Mouse (Mus musculus) liver, embryonic 15.5 days (tissue): ENCODE results near the gene Fndc5. TPM values are rescaled to one million over a fixed set of nuclear protein-coding genes. Genes with fewer than 3 reads are reported as not detected.

Experiments used
- ATAC-seq: fragments of 200-750 bp; cut with Nextera tagmentation; 2 replicates; pipeline ENCODE4 v1.8.0; 2017; ENCODE audit warnings: moderate number of reproducible peaks, mild to moderate bottlenecking, moderate library complexity; ENCODE audit not compliant: insufficient read depth
- H3K27ac ChIP-seq: fragments of 300-500 bp; sonication (generic); replicated peaks from 2 replicates; pipeline ENCODE4 v1.5.1; 2015; ENCODE audit warnings: mild to moderate bottlenecking, inconsistent platforms
- H3K27me3 ChIP-seq: fragments of 300-500 bp; sonication (generic); 2 replicates; pipeline ENCODE4 v1.6.1; 2015; ENCODE audit warnings: mild to moderate bottlenecking, inconsistent platforms
- H3K36me3 ChIP-seq: fragments of 300-500 bp; sonication (generic); replicated peaks from 2 replicates; pipeline ENCODE4 v1.6.1; 2015; ENCODE audit warnings: moderate library complexity, mild to moderate bottlenecking, inconsistent platforms
- H3K4me1 ChIP-seq: fragments of 300-500 bp; sonication (generic); replicated peaks from 2 replicates; pipeline ENCODE4 v1.6.1; 2015; ENCODE audit warnings: inconsistent platforms
- H3K4me2 ChIP-seq: fragments of 300-500 bp; sonication (generic); 2 replicates; pipeline ENCODE4 v1.6.1; 2015; ENCODE audit warnings: moderate library complexity, mild to moderate bottlenecking, inconsistent platforms
- H3K4me3 ChIP-seq: fragments of 300-500 bp; sonication (generic); replicated peaks from 2 replicates; pipeline ENCODE4 v1.5.1; 2015; ENCODE audit warnings: mild to moderate bottlenecking, inconsistent platforms
- H3K9ac ChIP-seq: fragments of 300-500 bp; sonication (generic); 2 replicates; pipeline ENCODE4 v1.6.1; 2015; ENCODE audit warnings: moderate library complexity, mild to moderate bottlenecking, inconsistent platforms
- H3K9me3 ChIP-seq: fragments of 300-500 bp; sonication (generic); replicated peaks from 2 replicates; pipeline ENCODE4 v1.6.1; 2016; ENCODE audit warnings: inconsistent platforms
- WGBS: fragments of 180-500 bp; shearing (Covaris S2); methylation state at CpG from one replicate; pipeline ENCODE4 v1.1.7; 2015; ENCODE audit warnings: mixed read lengths; ENCODE audit not compliant: insufficient replicate concordance; 5-methylcytosine and 5-hydroxymethylcytosine counted together
- polyA plus RNA-seq: library from polyadenylated mRNA; unstranded; fragments of >200 nt; fragmentation: Nextera tagmentation; extraction: Ambion mirVana; gene quantifications from 2 replicates; pipeline ENCODE4 v1.2.1, GENCODE M21; 2015

The Fndc5 gene
- polyA plus RNA-seq, 1 experiment from 2014 or later: 1.0 TPM

- H3K27ac ChIP-seq: no peak overlapping the region
- no peak overlapping the region for H3K4me3 ChIP-seq
- H3K9ac ChIP-seq: no peak overlapping the region
- peaks cover 95% of the 10 kb centered on the region for H3K27me3 ChIP-seq
- 12% methylated on average over 19 of the region's 19 CpGs for WGBS
- H3K9me3 ChIP-seq: no peaks in the 10 kb centered on the region
- no peaks in the 10 kb centered on the region for H3K36me3 ChIP-seq
- peak overlapping the region; percentile 41 for H3K4me2 ChIP-seq
- H3K4me1 ChIP-seq: peaks cover 31% of the 10 kb centered on the region
- ATAC-seq: no peak
Measured at GRCm38 (mm10) chr4:129125736-129126451, 10.9 kb upstream of the Fndc5 start.

DNA sequence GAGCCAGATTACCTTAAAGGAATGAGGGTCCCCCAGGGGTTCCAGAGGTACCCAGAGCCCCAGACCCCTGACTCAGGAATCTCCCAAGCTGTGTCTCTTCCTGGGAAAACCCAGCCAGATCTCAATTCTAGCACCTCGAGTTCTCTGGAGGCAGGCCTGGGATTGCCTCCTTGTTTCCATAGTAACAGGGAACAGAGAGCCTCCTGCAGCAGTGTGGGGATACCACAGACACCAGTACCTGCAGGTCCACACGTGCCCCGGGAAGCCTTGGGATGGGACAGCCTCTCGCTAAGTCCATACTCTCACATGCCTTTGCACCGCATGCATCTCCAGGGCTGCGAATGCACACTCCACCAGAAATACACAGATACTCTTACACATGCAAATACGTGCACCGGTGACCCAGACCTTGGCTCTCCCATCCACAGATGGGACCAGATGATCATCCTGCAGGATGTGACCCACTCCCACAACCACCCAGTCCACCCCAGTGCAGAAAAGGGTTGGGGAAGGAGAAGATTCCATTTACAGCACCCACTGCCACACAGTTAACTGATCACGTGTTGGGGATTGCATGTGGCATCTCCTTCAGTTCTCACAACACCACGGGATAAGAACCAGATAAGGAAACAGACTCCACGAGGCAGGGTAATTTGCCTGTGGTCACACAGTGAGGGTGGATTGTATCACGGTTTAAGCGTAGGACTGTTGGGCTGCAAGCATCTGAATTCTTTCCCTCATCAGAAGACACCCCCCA, 8.0 kb upstream of the Fndc5 start:
- H3K27ac ChIP-seq: no peak overlapping the region
- no peak overlapping the region for H3K9ac ChIP-seq
- no peak for ATAC-seq
- peaks cover 28% of the 10 kb centered on the region for H3K4me1 ChIP-seq
- 45% methylated on average over 13 of the region's 13 CpGs for WGBS
- no peaks in the 10 kb centered on the region for H3K9me3 ChIP-seq
- no peak overlapping the region for H3K4me2 ChIP-seq
- peaks cover 95% of the 10 kb centered on the region for H3K27me3 ChIP-seq
- no peaks in the 10 kb centered on the region for H3K36me3 ChIP-seq
- H3K4me3 ChIP-seq: no peak overlapping the region

DNA sequence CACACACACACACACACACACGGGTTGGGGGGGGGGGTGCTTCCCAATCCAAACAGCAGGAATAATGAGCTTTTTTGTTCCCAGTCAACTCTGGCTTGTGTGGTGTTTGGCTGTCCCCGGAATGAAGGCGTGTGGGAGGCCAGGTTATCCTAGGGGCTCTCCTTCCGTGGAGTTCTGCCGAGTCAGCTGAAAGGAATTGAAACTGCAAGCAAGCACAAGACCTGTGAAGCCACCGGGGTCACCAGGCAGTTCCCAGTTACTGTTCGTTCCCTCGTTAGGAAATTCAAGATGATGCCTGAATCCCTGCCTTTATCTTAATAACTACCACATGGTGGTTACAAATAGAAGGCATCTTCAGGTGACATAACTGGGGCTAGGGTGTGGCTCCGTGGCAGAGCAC, 7.4 kb upstream of the Fndc5 start:
- ATAC-seq: no peak
- Histone ChIP-seq H3K27ac (no peak overlapping the region), H3K9me3 (no peaks in the 10 kb centered on the region), H3K4me3 (no peak overlapping the region), H3K27me3 (peaks cover 95% of the 10 kb centered on the region), H3K9ac (no peak overlapping the region), H3K36me3 (no peaks in the 10 kb centered on the region), H3K4me2 (no peak overlapping the region), H3K4me1 (peaks cover 28% of the 10 kb centered on the region)
- WGBS: 47% methylated on average over 9 of the region's 9 CpGs

DNA sequence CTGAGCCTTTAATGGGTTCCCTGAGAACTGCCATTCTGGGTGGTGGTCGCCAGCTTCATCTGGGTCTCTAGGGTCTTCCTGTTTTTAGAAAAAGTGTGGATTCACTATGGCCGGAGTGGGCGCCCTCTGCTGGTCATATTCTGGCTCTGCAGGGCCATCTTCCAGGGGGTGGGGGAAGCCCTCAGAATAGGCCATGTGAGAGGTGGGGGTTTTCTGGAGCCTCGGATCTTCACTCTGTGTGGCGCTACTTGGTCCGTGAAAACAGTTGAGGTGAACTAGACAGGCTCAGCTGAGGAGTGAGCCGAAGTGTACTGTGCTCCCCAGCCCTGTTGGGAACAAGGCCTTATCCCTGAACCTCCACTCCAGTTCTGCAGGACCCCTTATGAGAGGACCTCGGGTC, 6.7 kb upstream of the Fndc5 start:
- H3K4me1 ChIP-seq: peaks cover 27% of the 10 kb centered on the region
- no peak overlapping the region for H3K9ac ChIP-seq
- 0 out of 2 replicates have a peak overlapping the region, but pooled peaks have one; percentile 2 for H3K4me2 ChIP-seq
- no peak overlapping the region for H3K27ac ChIP-seq
- no peaks in the 10 kb centered on the region for H3K9me3 ChIP-seq
- no peaks in the 10 kb centered on the region for H3K36me3 ChIP-seq
- ATAC-seq: no peak
- WGBS: 3% methylated on average over 8 of the region's 8 CpGs
- peaks cover 95% of the 10 kb centered on the region for H3K27me3 ChIP-seq
- 0 out of 2 replicates have a peak overlapping the region, but pooled peaks have one; percentile 6 for H3K4me3 ChIP-seq

DNA sequence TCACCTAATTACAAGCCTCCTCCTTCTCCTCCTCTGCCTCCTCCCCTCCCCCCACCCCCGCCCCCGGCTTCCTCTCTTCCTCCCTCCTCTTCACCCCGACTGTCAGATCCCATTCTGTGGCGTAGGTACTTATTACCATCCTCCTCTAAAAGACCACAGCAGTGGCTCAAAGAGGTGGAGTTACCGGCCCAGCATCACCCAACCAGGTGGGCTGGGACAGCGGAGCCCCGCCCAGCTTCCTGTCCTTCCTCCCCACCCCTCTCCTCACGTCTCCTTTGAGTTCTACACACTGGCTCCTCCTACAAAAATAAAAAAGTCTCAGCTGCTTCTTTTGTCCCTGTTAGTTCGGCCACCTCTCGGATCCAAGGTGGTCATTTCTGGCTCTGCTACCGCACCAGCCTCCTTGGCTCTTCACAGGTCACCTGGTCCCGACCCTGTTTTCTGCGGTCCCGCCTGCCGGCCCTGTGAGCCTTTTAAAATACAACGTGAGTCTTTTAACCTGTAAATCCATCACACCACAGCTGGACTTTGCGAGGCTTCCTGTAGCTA, 6.0 kb upstream of the Fndc5 start:
- Histone ChIP-seq H3K36me3 (no peaks in the 10 kb centered on the region), H3K4me2 (peak overlapping the region; percentile 45), H3K27me3 (peaks cover 95% of the 10 kb centered on the region), H3K9me3 (no peaks in the 10 kb centered on the region), H3K4me1 (peaks cover 22% of the 10 kb centered on the region), H3K9ac (no peak overlapping the region), H3K4me3 (peak overlapping the region; percentile 6), H3K27ac (no peak overlapping the region)
- 5% methylated on average over 17 of the region's 17 CpGs for WGBS
- ATAC-seq: no peak

DNA sequence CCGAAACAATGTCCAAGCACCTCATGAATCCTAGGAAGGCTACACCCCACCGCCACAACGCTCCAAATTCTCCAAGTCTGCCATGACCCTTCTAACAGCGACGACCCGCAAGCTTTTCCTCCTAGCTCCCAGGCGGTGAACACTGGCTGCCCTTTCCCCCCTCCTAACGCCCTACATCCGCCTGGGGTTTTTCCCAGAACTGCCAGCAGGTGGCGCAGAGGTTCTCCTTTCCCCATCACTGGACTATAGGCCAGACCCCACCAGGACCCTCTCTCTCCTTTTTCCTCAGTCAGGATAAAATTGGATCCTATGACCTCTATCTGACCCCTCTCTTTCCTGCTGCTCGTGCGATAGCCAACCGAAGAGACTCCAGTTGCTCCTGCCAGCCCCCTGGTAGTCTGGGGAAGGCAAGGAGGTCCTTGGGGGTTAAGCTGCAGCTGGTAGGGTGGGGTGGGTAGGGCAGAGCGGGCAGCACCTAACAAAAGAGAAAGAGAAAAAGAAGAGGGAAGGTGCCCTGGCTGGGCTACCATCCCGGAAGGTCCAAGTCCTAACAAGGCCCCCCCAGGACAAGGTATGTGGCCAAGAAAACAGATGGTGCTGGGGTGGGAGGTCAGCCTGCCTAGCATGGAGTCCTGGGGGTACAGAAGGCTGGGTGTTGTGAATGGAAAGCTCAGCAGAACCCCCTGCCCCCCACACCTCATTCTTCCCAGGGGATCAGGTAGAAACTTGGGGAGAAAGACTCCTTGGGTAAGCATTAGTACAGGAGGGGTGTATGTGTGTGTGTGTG, 1.8 kb upstream of the Fndc5 start:
- Histone ChIP-seq H3K36me3 (no peaks in the 10 kb centered on the region), H3K4me1 (peaks cover 50% of the 10 kb centered on the region), H3K4me2 (peak overlapping the region; percentile 21; the same call in 1 of the 2 replicates), H3K9me3 (no peaks in the 10 kb centered on the region), H3K9ac (no peak overlapping the region), H3K4me3 (no peak overlapping the region), H3K27ac (no peak overlapping the region), H3K27me3 (peaks cover 91% of the 10 kb centered on the region)
- 6% methylated on average over 15 of the region's 15 CpGs for WGBS
- no peak for ATAC-seq

DNA sequence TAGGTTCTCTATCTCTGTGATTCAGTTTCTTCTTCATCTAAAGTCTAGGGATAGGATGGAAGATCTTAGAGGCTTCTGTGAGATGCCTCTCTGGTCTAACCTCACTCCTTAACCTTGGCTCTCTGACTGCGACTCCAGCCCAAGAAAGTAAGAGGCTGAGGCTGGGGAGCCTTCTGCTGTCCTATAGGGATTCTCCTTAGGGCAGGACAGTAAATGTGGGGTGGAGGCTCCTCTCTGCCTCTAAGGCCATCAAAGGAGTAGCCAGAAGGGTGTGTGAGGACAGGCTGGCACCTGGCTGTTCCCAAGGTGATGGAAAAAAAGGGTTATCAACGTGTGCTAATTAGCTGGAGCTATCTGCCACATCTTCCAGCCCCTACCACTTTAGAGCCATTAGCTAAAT, 1.2 kb upstream of the Fndc5 start:
- ATAC-seq: no peak
- Histone ChIP-seq H3K36me3 (no peaks in the 10 kb centered on the region), H3K27me3 (peaks cover 86% of the 10 kb centered on the region), H3K9ac (no peak overlapping the region), H3K9me3 (no peaks in the 10 kb centered on the region), H3K4me1 (peaks cover 50% of the 10 kb centered on the region), H3K27ac (no peak overlapping the region), H3K4me3 (no peak overlapping the region), H3K4me2 (no peak overlapping the region)
- WGBS: 39% methylated on average over 2 of the region's 2 CpGs

DNA sequence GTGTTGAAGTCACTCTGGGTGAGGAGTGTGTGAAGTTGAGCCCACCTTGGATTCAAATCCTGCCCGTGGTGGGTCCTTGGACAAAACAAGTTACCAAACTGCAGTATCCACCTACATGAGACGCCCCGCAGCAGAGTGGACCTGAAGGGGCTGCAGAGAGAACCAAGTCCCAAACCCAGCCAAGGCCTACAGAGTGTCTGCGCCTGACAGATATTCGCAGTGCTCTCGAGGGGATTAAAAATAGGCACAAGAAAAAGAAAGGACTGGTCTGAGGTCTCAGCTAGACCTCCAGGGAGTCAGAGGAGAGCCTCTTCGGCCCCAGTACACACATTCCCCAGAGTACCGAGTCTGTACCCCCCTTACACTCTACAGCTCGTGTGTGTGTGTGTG, 615 bp upstream of the Fndc5 start:
- no peak overlapping the region for H3K27ac ChIP-seq
- WGBS: 32% methylated on average over 9 of the region's 9 CpGs
- peaks cover 51% of the 10 kb centered on the region for H3K4me1 ChIP-seq
- ATAC-seq: no peak
- peak overlapping the region; percentile 52 for H3K4me3 ChIP-seq
- H3K36me3 ChIP-seq: no peaks in the 10 kb centered on the region
- H3K27me3 ChIP-seq: peaks cover 81% of the 10 kb centered on the region
- no peaks in the 10 kb centered on the region for H3K9me3 ChIP-seq
- peak overlapping the region; percentile 27; the same call in 1 of the 2 replicates for H3K9ac ChIP-seq
- H3K4me2 ChIP-seq: peak overlapping the region; percentile 75

DNA sequence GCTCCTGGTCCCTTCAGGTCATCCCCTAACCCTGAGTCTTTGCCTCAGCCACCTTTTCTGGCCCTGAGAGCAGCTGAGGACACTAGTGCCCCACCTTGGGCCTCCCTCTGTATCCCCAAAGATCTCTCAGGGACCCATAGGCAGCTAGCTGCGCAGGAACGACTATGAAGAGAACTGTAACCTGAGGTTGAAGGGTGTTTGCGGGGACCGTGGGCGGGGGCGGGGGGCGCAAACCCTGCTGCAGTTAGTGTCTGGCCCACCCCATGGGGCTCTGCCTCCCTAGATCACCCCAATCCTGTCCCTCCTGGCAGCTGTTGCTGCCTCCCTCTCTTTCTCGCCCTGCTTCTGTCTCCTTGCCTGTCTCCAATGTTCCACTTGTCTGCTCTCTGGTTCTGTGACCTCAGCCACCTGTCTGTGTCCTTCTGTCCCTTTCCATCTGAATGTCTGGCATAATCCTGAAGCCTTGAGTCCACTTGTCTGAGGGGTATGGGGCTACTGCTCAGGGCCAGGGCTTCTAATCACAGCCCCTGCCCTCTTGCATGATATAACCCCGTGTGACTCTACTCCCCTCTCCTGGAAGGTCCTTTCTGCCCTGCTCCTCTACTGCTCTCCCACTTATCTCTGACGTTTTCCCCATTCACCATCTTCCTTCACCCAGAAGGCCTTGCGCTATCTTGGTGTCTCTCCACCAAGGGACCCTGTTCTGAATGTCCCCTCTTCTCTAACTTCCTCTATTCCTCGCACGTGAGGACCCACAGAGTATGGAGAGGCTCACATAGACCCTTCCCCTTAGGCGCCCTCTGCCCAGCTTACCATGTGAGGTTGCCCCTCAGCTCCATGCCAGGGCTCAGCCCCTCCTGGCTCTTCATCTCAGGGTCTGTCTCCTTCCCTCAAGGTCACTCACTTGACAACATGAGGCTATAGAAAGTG, 858 bp downstream of the Fndc5 start:
- 37% methylated on average over 14 of the region's 14 CpGs for WGBS
- H3K4me1 ChIP-seq: peaks cover 66% of the 10 kb centered on the region
- no peak for ATAC-seq

DNA sequence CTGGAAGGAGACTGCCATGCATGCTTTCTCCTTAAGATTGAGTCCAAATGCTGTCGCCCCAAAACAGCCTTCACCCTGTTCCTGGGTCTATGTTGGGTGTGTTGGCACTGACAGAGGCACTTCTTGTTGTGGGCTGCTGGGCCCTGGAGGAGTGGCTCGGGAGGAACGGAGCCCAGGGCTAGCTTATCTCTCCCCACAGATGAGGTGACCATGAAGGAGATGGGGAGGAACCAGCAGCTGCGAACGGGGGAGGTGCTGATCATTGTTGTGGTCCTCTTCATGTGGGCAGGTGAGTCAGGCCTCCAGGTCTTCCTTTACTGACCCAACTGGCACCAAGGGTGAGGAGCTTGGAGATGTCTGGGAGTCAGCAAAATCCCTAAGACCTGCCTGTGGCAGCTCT, 2.8 kb downstream of the Fndc5 start:
- Histone ChIP-seq H3K9ac (peak overlapping the region; percentile 39; the same call in 1 of the 2 replicates), H3K4me3 (peak overlapping the region; percentile 27), H3K27ac (peak overlapping the region; percentile 83), H3K36me3 (no peaks in the 10 kb centered on the region), H3K4me2 (peak overlapping the region; percentile 62), H3K9me3 (no peaks in the 10 kb centered on the region), H3K4me1 (peaks cover 68% of the 10 kb centered on the region), H3K27me3 (peaks cover 46% of the 10 kb centered on the region)
- WGBS: 15% methylated on average over 5 of the region's 5 CpGs
- peak; percentile 92 for ATAC-seq

More for the DNA sequence above, 858 bp downstream of the Fndc5 start:
- Histone ChIP-seq H3K27ac (no peak overlapping the region), H3K4me2 (peak overlapping the region; percentile 75), H3K4me3 (peak overlapping the region; percentile 52), H3K36me3 (no peaks in the 10 kb centered on the region), H3K9ac (no peak overlapping the region), H3K9me3 (no peaks in the 10 kb centered on the region), H3K27me3 (peaks cover 66% of the 10 kb centered on the region)
